Mouse (Mus musculus) liver, embryonic 14.5 days (tissue): ENCODE measurements around the gene Mark4. TPM values are rescaled to one million over a fixed set of nuclear protein-coding genes. Genes with fewer than 3 reads are reported as not detected.

Source experiments
- ATAC-seq: fragments of 200-750 bp; cut with Nextera tagmentation; 2 replicates; pipeline ENCODE4 v1.8.0; 2017; ENCODE audit warnings: moderate number of reproducible peaks, mild to moderate bottlenecking, moderate library complexity; ENCODE audit not compliant: insufficient read depth
- DNase-seq, 3 experiments: peaks; one replicate each; pipeline ENCODE4 v3.0.0-alpha.2; 2012 to 2013; ENCODE audit warnings: low read depth in 3 of 3, low spot score in 3 of 3
- H3K27ac ChIP-seq: fragments of 300-500 bp; sonication (generic); 2 replicates; pipeline ENCODE4 v1.5.1; 2014; ENCODE audit warnings: moderate library complexity, mild to moderate bottlenecking, control low read depth, inconsistent platforms
- H3K27me3 ChIP-seq: fragments of 300-500 bp; sonication (generic); 2 replicates; pipeline ENCODE4 v1.6.1; 2014; ENCODE audit warnings: mild to moderate bottlenecking, low read length, moderate library complexity; ENCODE audit not compliant: control insufficient read depth, insufficient read depth
- H3K36me3 ChIP-seq: fragments of 300-500 bp; sonication (generic); replicated peaks from 2 replicates; pipeline ENCODE4 v1.6.1; 2014; ENCODE audit warnings: low read depth; ENCODE audit not compliant: control insufficient read depth, insufficient read depth
- H3K4me1 ChIP-seq, 2 experiments: fragments of 200-500 bp in 1 of 2; fragments of 300-500 bp in 1 of 2; sonication (generic) in 1 of 2; replicated peaks; 2 replicates each; pipeline ENCODE4 v1.6.1; 2012 to 2014; ENCODE audit warnings: antibody characterized with exemption in 1 of 2, inconsistent platforms in 1 of 2, low read length in 1 of 2; ENCODE audit not compliant: control insufficient read depth in 2 of 2, insufficient read depth in 2 of 2
- H3K4me2 ChIP-seq: fragments of 300-500 bp; sonication (generic); 2 replicates; pipeline ENCODE4 v1.6.1; 2014; ENCODE audit warnings: low read depth, mild to moderate bottlenecking, control low read depth, moderate library complexity
- H3K4me3 ChIP-seq, 2 experiments: fragments of 200-500 bp in 1 of 2; fragments of 300-500 bp in 1 of 2; sonication (generic) in 1 of 2; 2 replicates each; pipeline ENCODE4 v1.5.1; 2012 to 2014; ENCODE audit warnings: low read depth in 2 of 2, low read length in 2 of 2, mild to moderate bottlenecking in 2 of 2, control low read depth in 1 of 2, inconsistent platforms in 1 of 2, moderate library complexity in 1 of 2; ENCODE audit not compliant: insufficient read depth in 1 of 2
- H3K9ac ChIP-seq: fragments of 300-500 bp; sonication (generic); replicated peaks from 2 replicates; pipeline ENCODE4 v1.6.1; 2014; ENCODE audit warnings: mild to moderate bottlenecking, control low read depth, moderate library complexity
- H3K9me3 ChIP-seq: fragments of 300-500 bp; sonication (generic); 2 replicates; pipeline ENCODE4 v1.6.1; 2016; ENCODE audit warnings: low read length, mixed read lengths; ENCODE audit not compliant: control insufficient read depth
- CTCF ChIP-seq: IDR thresholded peaks from 2 replicates; pipeline ENCODE4 v1.5.1; 2016; ENCODE audit warnings: antibody characterized with exemption, low read depth, control low read depth
- EP300 ChIP-seq: IDR thresholded peaks from 2 replicates; pipeline ENCODE4 v1.6.1; 2016; ENCODE audit warnings: antibody characterized with exemption, low read depth
- WGBS: fragments of 180-500 bp; shearing (Covaris S2); extraction: QIAGEN DNeasy Blood & Tissue Kit; methylation state at CpG from one replicate; pipeline ENCODE4 v1.1.7; 2014; ENCODE audit not compliant: insufficient replicate concordance; 5-methylcytosine and 5-hydroxymethylcytosine counted together
- polyA plus RNA-seq, 2 experiments: library from polyadenylated mRNA; depleted of rRNA in 1 of 2; stranded (reverse) in 1 of 2; unstranded in 1 of 2; fragments of >200 nt; fragmentation: Nextera tagmentation in 1 of 2; extraction: Ambion mirVana in 1 of 2; gene quantifications; 2 replicates each; pipeline versions ENCODE4 v1.2.1 to v1.2.3; 2012 to 2014

The Mark4 gene
- polyA plus RNA-seq, 2 experiments, result 0.80 to 2.5 TPM

GRCm38 (mm10) chr7:19443344-19443743 is 15.3 kb downstream of the Mark4 start:
- Histone ChIP-seq H3K4me2 (no peak overlapping the region), H3K4me1 (0 out of 4 replicates have a peak, but pooled peaks cover 0 to 2% of the 10 kb centered on the region in 2 experiments), H3K9ac (no peak overlapping the region), H3K27me3 (no peaks in the 10 kb centered on the region), H3K9me3 (no peaks in the 10 kb centered on the region), H3K4me3 (no peak overlapping the region), H3K27ac (no peak overlapping the region), H3K36me3 (no peaks in the 10 kb centered on the region; the same call in 1 of the 2 replicates)
- peak; percentile 39 to 45 (median 45) for DNase-seq
- TF ChIP-seq CTCF (peak; percentile 91), EP300 (no peak)
- WGBS, result 31% methylated on average over 3 of the region's 3 CpGs
- no peak for ATAC-seq

- no peak overlapping the region for H3K4me3 ChIP-seq
- no peak overlapping the region for H3K4me2 ChIP-seq
- no peak overlapping the region for H3K27ac ChIP-seq
- peak; percentile 47 for ATAC-seq
- 36% methylated on average over 9 of the region's 9 CpGs for WGBS
- no peak for DNase-seq
- 0 out of 4 replicates have a peak, but pooled peaks cover 0 to 2% of the 10 kb centered on the region in 2 experiments for H3K4me1 ChIP-seq
- no peak overlapping the region for H3K9ac ChIP-seq
- TF ChIP-seq CTCF, result no peak
- TF ChIP-seq EP300, result no peak
- no peaks in the 10 kb centered on the region; the same call in 1 of the 2 replicates for H3K36me3 ChIP-seq
- no peaks in the 10 kb centered on the region for H3K27me3 ChIP-seq
- H3K9me3 ChIP-seq, result no peaks in the 10 kb centered on the region
These were observed 17.1 kb downstream of the Mark4 start for GRCm38 (mm10) chr7:19441448-19442091.

- no peak overlapping the region for H3K9ac ChIP-seq
- H3K27ac ChIP-seq, result no peak overlapping the region
- peaks cover 6% of the 10 kb centered on the region for H3K36me3 ChIP-seq
- no peak for DNase-seq
- TF ChIP-seq EP300 (no peak), CTCF (no peak)
- no peak for ATAC-seq
- WGBS, result 77% methylated on average over 9 of the region's 9 CpGs
- 0 out of 4 replicates have a peak, but pooled peaks cover 0 to 2% of the 10 kb centered on the region in 2 experiments for H3K4me1 ChIP-seq
- H3K27me3 ChIP-seq, result no peaks in the 10 kb centered on the region
- H3K9me3 ChIP-seq, result no peaks in the 10 kb centered on the region
- no peak overlapping the region for H3K4me3 ChIP-seq
- no peak overlapping the region for H3K4me2 ChIP-seq
These were observed 21.6 kb downstream of the Mark4 start for GRCm38 (mm10) chr7:19437048-19437447.

- Histone ChIP-seq H3K4me1 (no peaks in the 10 kb centered on the region), H3K4me3 (no peak overlapping the region), H3K27ac (no peak overlapping the region), H3K9me3 (no peaks in the 10 kb centered on the region), H3K4me2 (no peak overlapping the region), H3K9ac (no peak overlapping the region), H3K27me3 (no peaks in the 10 kb centered on the region), H3K36me3 (peaks cover 6% of the 10 kb centered on the region)
- WGBS, result 60% methylated on average over 2 of the region's 2 CpGs
- TF ChIP-seq EP300 (no peak), CTCF (no peak)
- no peak for DNase-seq
- no peak for ATAC-seq
These were observed 22.3 kb downstream of the Mark4 start for GRCm38 (mm10) chr7:19436276-19436675.

DNA sequence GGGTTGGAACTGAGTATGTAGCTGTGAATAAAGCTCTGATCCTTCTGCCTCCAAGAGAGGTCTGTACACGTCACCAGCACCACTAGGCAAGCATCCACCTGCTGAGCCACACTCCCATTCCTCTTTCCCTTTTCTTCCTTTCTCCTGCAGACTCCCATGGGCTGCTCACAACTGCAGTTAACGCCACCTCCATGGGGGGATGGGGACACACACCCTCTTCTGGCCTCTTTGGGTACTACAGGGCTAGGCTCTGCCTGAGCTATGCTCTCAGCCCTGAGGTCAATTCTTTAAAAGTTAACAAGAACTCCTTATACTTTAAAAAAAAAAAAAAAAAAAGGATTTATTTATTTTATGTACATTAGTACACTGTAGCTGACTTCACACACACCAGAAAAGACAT is 26.1 kb downstream of the Mark4 start:
- ATAC-seq (no peak), DNase-seq (no peak)
- Histone ChIP-seq H3K27ac (no peak overlapping the region), H3K9me3 (no peaks in the 10 kb centered on the region), H3K4me1 (no peaks in the 10 kb centered on the region), H3K4me2 (no peak overlapping the region), H3K9ac (no peak overlapping the region), H3K27me3 (no peaks in the 10 kb centered on the region), H3K4me3 (no peak overlapping the region), H3K36me3 (peaks cover 6% of the 10 kb centered on the region)
- WGBS, result 84% methylated on average over 2 of the region's 2 CpGs
- TF ChIP-seq EP300, result no peak
- peak; percentile 54 for TF ChIP-seq CTCF
